Mouse (Mus musculus) ovary, adult 10 weeks (tissue): Measurements from ENCODE around the gene P2ry1. TPM values are rescaled to one million over a fixed set of nuclear protein-coding genes. Genes with fewer than 3 reads are reported as not detected.

Source experiments
- polyA plus RNA-seq: library from polyadenylated mRNA; stranded (reverse); fragments of 350-450 nt; fragmentation: Illumina TruSeq; extraction: RNeasy Lipid Tissue Mini Kit (QIAGEN cat#74804); gene quantifications from one replicate; pipeline ENCODE4 v1.2.3, GENCODE M21; 2014

The P2ry1 gene
- 13.1 TPM for polyA plus RNA-seq

DNA sequence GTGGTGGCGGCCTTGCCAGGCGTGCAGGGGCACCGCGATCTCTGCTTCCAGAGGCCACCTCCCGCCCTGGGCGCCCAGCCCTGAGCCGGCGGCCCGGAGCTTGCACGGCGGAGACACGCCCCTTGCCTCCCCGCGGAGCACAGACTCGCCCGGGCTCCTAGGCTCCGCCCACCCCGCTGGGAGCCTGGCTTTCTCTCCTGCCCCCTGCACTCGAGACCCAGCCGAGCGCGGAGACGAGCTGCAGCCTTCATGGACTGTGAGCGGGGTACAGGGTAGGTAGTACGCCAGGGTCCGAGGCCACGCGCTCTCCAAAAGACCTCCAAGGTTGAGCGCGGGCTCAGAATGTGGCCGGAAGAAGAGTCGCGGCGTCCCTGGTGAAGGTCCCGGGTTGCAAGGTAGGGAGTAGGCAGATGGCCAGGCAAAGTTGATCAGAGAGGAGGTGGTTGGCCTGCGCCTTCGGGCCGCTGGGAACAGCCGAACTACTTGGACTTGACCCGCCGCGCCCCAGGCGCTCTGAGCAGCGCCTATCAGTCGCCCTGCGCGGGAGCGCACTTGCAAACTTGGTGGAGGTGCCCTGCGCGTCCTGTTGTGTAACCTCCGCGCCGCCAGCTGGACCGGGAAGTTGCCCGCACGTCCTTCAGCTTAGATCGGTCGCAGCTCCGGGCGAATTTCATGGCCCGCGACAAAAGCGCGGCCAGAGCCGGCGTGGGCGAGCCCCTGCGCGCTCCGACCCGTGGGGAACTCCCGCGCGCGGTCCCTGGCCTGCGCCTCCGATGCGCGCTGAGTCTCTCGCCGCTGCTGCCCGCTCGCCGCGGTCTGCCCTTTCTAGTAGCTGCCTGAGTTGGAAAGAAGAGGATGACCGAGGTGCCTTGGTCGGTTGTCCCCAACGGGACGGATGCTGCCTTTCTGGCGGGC lies at the start of gene P2ry1:
Gene P2ry1, plus strand, starts transcription at position 209 of the 915 bp plus-strand sequence.

